Comparison of ENCODE assay signal across 26 mouse cellular contexts in the genomic region with DNA sequence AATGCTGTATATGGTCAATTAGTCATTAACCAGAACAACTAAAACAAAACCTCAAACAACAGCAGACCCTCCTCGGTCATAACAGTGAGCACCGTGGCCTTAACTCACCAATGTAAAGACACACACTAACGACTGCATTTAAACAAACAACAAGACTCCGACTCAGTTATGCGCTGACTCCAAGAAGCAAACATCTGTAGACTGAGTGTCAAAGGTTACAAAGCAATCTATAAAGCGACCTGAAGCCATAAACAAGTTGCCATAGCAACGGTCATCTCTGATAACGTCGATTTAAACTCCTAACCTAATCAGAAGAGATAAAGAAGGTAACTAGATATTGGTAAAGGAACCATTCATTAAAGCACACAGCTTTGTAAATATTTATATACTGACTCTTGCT. TPM values are rescaled to one million over a fixed set of nuclear protein-coding genes. Genes with fewer than 3 reads are reported as not detected.
"Had no signal": no experiment of that assay in that cellular context is flagged by ENCODE, and none has a peak within 500 bp of the region (broad histone marks: within the 10 kb centered on the region; RNA-seq: fewer than 3 reads in every experiment).

No protein-coding gene starts in this region.

- H3K4me3 ChIP-seq: left cerebral cortex, adult 2 months; liver, embryonic 13.5 days; midbrain, embryonic 12.5 days; midbrain, embryonic 15.5 days; neural tube, embryonic 12.5 days; neural tube, embryonic 15.5 days had no signal

- H3K4me2 ChIP-seq: liver, embryonic 13.5 days; lung, embryonic 14.5 days; midbrain, embryonic 12.5 days; midbrain, embryonic 15.5 days; neural tube, embryonic 12.5 days; neural tube, embryonic 15.5 days had no signal

- H3K27me3 ChIP-seq: liver, embryonic 13.5 days; midbrain, embryonic 12.5 days; midbrain, embryonic 15.5 days; neural tube, embryonic 12.5 days; neural tube, embryonic 15.5 days had no signal

- ATAC-seq: lung, postnatal 0 days; midbrain, embryonic 15.5 days had no signal

- H3K27ac ChIP-seq: left cerebral cortex, adult 2 months; liver, embryonic 13.5 days; macrophage; midbrain, embryonic 12.5 days; midbrain, embryonic 15.5 days; neural tube, embryonic 12.5 days; neural tube, embryonic 15.5 days had no signal

- H3K9me3 ChIP-seq: liver, embryonic 13.5 days; midbrain, embryonic 12.5 days; midbrain, embryonic 15.5 days; neural tube, embryonic 12.5 days; neural tube, embryonic 15.5 days had no signal

- H3K36me3 ChIP-seq: liver, embryonic 13.5 days; midbrain, embryonic 12.5 days; midbrain, embryonic 15.5 days; neural tube, embryonic 12.5 days; neural tube, embryonic 15.5 days had no signal

- H3K4me1 ChIP-seq: liver, embryonic 13.5 days; midbrain, embryonic 12.5 days; midbrain, embryonic 15.5 days; neural tube, embryonic 12.5 days; neural tube, embryonic 15.5 days had no signal

- H3K9ac ChIP-seq: liver, embryonic 13.5 days; lung, embryonic 14.5 days; midbrain, embryonic 12.5 days; midbrain, embryonic 15.5 days; neural tube, embryonic 12.5 days; neural tube, embryonic 15.5 days had no signal

- DNase-seq: kidney, adult 18-20 months; kidney, adult 9 months; kidney, postnatal 14 days; kidney, postnatal 4 days; layer of hippocampus, postnatal 36 days; liver, embryonic 13.5 days; lung, embryonic 14.5 days; retina, postnatal 1 day; right cerebral cortex, postnatal 25 days; thymus, adult 18-20 months; thymus, postnatal 14 days had no signal

RNA-seq across cellular contexts. Expression of a gene that starts 13.4 kb away (rescaled TPM):
- polyA plus RNA-seq: limb, embryonic 11.5 days; limb, embryonic 14.5 days; liver, adult 2 months; lung, embryonic 14.5 days; macrophage; midbrain, embryonic 12.5 days; midbrain, embryonic 15.5 days; neural tube, embryonic 12.5 days; neural tube, embryonic 15.5 days; spleen, adult 2 months; urinary bladder, adult 2 months had no signal

RNA-seq across cellular contexts. Expression of a gene that starts 49.9 kb away (rescaled TPM):
- polyA plus RNA-seq: kidney, embryonic 16.5 days; limb, embryonic 11.5 days; limb, embryonic 14.5 days; liver, adult 2 months; liver, embryonic 13.5 days; liver, embryonic 16.5 days; lung, embryonic 14.5 days; lung, postnatal 0 days; macrophage; midbrain, embryonic 12.5 days; neural tube, embryonic 12.5 days; spleen, adult 2 months; stomach, embryonic 16.5 days; urinary bladder, adult 2 months had no signal
